Mouse (Mus musculus) midbrain, postnatal 0 days (tissue): ENCODE data around the gene Zfp319. TPM values are rescaled to one million over a fixed set of nuclear protein-coding genes. Genes with fewer than 3 reads are reported as not detected.

Experiments
- ATAC-seq: fragments of 200-750 bp; cut with Nextera tagmentation; 2 replicates; pipeline ENCODE4 v1.8.0; 2017; ENCODE audit warnings: moderate number of reproducible peaks, mild to moderate bottlenecking, moderate TSS enrichment, moderate library complexity; ENCODE audit not compliant: low FRiP score
- DNase-seq: peaks from one replicate; pipeline ENCODE4 v3.0.0-alpha.2; 2015; ENCODE audit warnings: low spot score
- H3K27ac ChIP-seq: fragments of 300-500 bp; sonication (generic); 2 replicates; pipeline ENCODE4 v1.5.1; 2014; ENCODE audit warnings: low read depth, mild to moderate bottlenecking, low read length, mixed read lengths
- H3K27me3 ChIP-seq: fragments of 300-500 bp; sonication (generic); 2 replicates; pipeline ENCODE4 v1.6.1; 2014; ENCODE audit warnings: low read length, control low read depth, mixed read lengths; ENCODE audit not compliant: insufficient read depth
- H3K36me3 ChIP-seq: fragments of 300-500 bp; sonication (generic); 2 replicates; pipeline ENCODE4 v1.6.1; 2014; ENCODE audit warnings: low read length, control low read depth, mixed read lengths; ENCODE audit not compliant: insufficient read depth
- H3K4me1 ChIP-seq: fragments of 300-500 bp; sonication (generic); 2 replicates; pipeline ENCODE4 v1.6.1; 2014; ENCODE audit warnings: mild to moderate bottlenecking, control low read depth, antibody characterized with exemption, low read length, mixed read lengths; ENCODE audit not compliant: insufficient read depth
- H3K4me2 ChIP-seq: fragments of 300-500 bp; sonication (generic); 2 replicates; pipeline ENCODE4 v1.6.1; 2014; ENCODE audit warnings: low read depth, mild to moderate bottlenecking, low read length, mixed read lengths; ENCODE audit not compliant: poor library complexity, severe bottlenecking
- H3K4me3 ChIP-seq: fragments of 300-500 bp; sonication (generic); 2 replicates; pipeline ENCODE4 v1.5.1; 2014; ENCODE audit warnings: low read depth, mild to moderate bottlenecking, low read length, moderate library complexity
- H3K9ac ChIP-seq: fragments of 300-500 bp; sonication (generic); replicated peaks from 2 replicates; pipeline ENCODE4 v1.6.1; 2014; ENCODE audit warnings: mild to moderate bottlenecking, low read length, moderate library complexity, mixed read lengths; ENCODE audit not compliant: poor library complexity, severe bottlenecking
- H3K9me3 ChIP-seq: fragments of 300-500 bp; sonication (generic); 2 replicates; pipeline ENCODE4 v1.6.1; 2016; ENCODE audit warnings: low read length, control low read depth
- CTCF ChIP-seq: IDR thresholded peaks from 2 replicates; pipeline ENCODE4 v1.5.1; 2016; ENCODE audit warnings: antibody characterized with exemption, mild to moderate bottlenecking
- WGBS: fragments of 180-500 bp; shearing (Covaris S2); extraction: QIAGEN DNeasy Blood & Tissue Kit; methylation state at CpG from one replicate; pipeline ENCODE4 v1.1.7; 2014; 5-methylcytosine and 5-hydroxymethylcytosine counted together
- polyA plus RNA-seq: library from polyadenylated mRNA; unstranded; fragments of >200 nt; fragmentation: Nextera tagmentation; extraction: Ambion mirVana; gene quantifications from 2 replicates; pipeline ENCODE4 v1.2.1, GENCODE M21; 2015
- total RNA-seq: library from RNA; depleted of rRNA; stranded (reverse); fragments of >200 nt; gene quantifications from 2 replicates; pipeline ENCODE4 v1.2.3, GENCODE M21; 2014

Gene Zfp319
- total and polyA plus RNA-seq, 2 experiments from 2014 or later, result 11.7 to 20.1 TPM

GRCm38 (mm10) chr8:95352151-95352870 lies 20.6 kb upstream of the Zfp319 start, which contains the start of gene Mmp15:
Mmp15 (plus strand) TSS chr8:95352268.
- ATAC-seq (peak; percentile 63), DNase-seq (peak; percentile 69)
- under 1% methylated on average over 76 of the region's 80 CpGs for WGBS
- H3K36me3 ChIP-seq, result no peaks in the 10 kb centered on the region
- H3K9me3 ChIP-seq, result no peaks in the 10 kb centered on the region
- H3K9ac ChIP-seq, result peak within 1 kb of the TSS; percentile 73
- peaks cover 7% of the 10 kb centered on the region; the same call in 1 of the 2 replicates for H3K4me1 ChIP-seq
- H3K4me2 ChIP-seq, result peak within 1 kb of the TSS; percentile 95
- peak within 1 kb of the TSS; percentile 71 for H3K27ac ChIP-seq
- peak within 1 kb of the TSS; percentile 87 for H3K4me3 ChIP-seq
- TF ChIP-seq CTCF, result no peak; the same call in 1 of the 2 replicates
- H3K27me3 ChIP-seq, result no peaks in the 10 kb centered on the region

- peaks cover 6% of the 10 kb centered on the region; the same call in 1 of the 2 replicates for H3K4me1 ChIP-seq
- H3K27me3 ChIP-seq, result no peaks in the 10 kb centered on the region
- H3K9me3 ChIP-seq, result no peaks in the 10 kb centered on the region
- H3K27ac ChIP-seq, result no peak overlapping the region
- WGBS, result 3% methylated on average over 15 of the region's 15 CpGs
- peak; percentile 74 for DNase-seq
- TF ChIP-seq CTCF, result peak; percentile 61
- H3K4me3 ChIP-seq, result peak overlapping the region; percentile 87
- ATAC-seq, result peak; percentile 44; the same call in 1 of the 2 replicates
- peak overlapping the region; percentile 73; the same call in 1 of the 2 replicates for H3K9ac ChIP-seq
- H3K36me3 ChIP-seq, result no peaks in the 10 kb centered on the region
- H3K4me2 ChIP-seq, result peak overlapping the region; percentile 95
Measured at GRCm38 (mm10) chr8:95351461-95351860, 19.7 kb upstream of the Zfp319 start.

- H3K36me3 ChIP-seq, result peaks cover 10% of the 10 kb centered on the region
- H3K9ac ChIP-seq, result no peak overlapping the region
- H3K4me2 ChIP-seq, result peak overlapping the region; percentile 20; the same call in 1 of the 2 replicates
- H3K4me3 ChIP-seq, result no peak overlapping the region
- no peaks in the 10 kb centered on the region for H3K27me3 ChIP-seq
- peaks cover 4% of the 10 kb centered on the region; the same call in 1 of the 2 replicates for H3K4me1 ChIP-seq
- 49% methylated on average over 19 of the region's 19 CpGs for WGBS
- H3K9me3 ChIP-seq, result no peaks in the 10 kb centered on the region
- H3K27ac ChIP-seq, result no peak overlapping the region
- no peak for ATAC-seq
- no peak for TF ChIP-seq CTCF
- peak; percentile 85 for DNase-seq
Measured at GRCm38 (mm10) chr8:95348811-95349630, 17.3 kb upstream of the Zfp319 start.

- Histone ChIP-seq H3K9me3 (no peaks in the 10 kb centered on the region), H3K9ac (no peak overlapping the region), H3K36me3 (peaks cover 16% of the 10 kb centered on the region), H3K27me3 (no peaks in the 10 kb centered on the region), H3K4me1 (no peaks in the 10 kb centered on the region), H3K27ac (no peak overlapping the region), H3K4me2 (no peak overlapping the region), H3K4me3 (no peak overlapping the region)
- DNase-seq (no peak), ATAC-seq (no peak)
- WGBS, result 77% methylated on average over 2 of the region's 2 CpGs
- no peak for TF ChIP-seq CTCF
Measured at GRCm38 (mm10) chr8:95348356-95348755, 16.6 kb upstream of the Zfp319 start.

- DNase-seq, result peak; percentile 88
- H3K36me3 ChIP-seq, result peaks cover 23% of the 10 kb centered on the region
- peak; percentile 47 for ATAC-seq
- TF ChIP-seq CTCF, result peak; percentile 83
- no peak overlapping the region for H3K4me2 ChIP-seq
- H3K27me3 ChIP-seq, result no peaks in the 10 kb centered on the region
- H3K9ac ChIP-seq, result no peak overlapping the region
- H3K4me1 ChIP-seq, result no peaks in the 10 kb centered on the region
- no peak overlapping the region for H3K4me3 ChIP-seq
- no peaks in the 10 kb centered on the region for H3K9me3 ChIP-seq
- 28% methylated on average over 8 of the region's 8 CpGs for WGBS
- no peak overlapping the region for H3K27ac ChIP-seq
Measured at GRCm38 (mm10) chr8:95346643-95347545, 15.1 kb upstream of the Zfp319 start.
